Mouse (Mus musculus): Measurements from ENCODE around the gene Brms1. TPM values are rescaled to one million over a fixed set of nuclear protein-coding genes. Genes with fewer than 3 reads are reported as not detected.

Gene Brms1
- polyA plus RNA-seq, 1 experiment from 2014 or later: 22.2 TPM

- no peak overlapping the region for H3K4me2 ChIP-seq (ENCODE audit: low read depth, low read length)
- 21% methylated on average over 10 of the region's 10 CpGs for WGBS (ENCODE audit: insufficient replicate concordance)
- H3K4me3 ChIP-seq (ENCODE audit: low read depth, low read length): no peak overlapping the region
- ATAC-seq (ENCODE audit: low read depth): no peak
- no peaks in the 10 kb centered on the region for H3K9me3 ChIP-seq (replicated peaks; ENCODE audit: control insufficient read depth, low read length)
- H3K4me1 ChIP-seq (ENCODE audit: control insufficient read depth, low read depth, low read length): peaks cover 18% of the 10 kb centered on the region
- H3K27ac ChIP-seq (ENCODE audit: low read length): no peak overlapping the region
- no peak overlapping the region for H3K9ac ChIP-seq (ENCODE audit: low read depth, low read length)
- no peaks in the 10 kb centered on the region for H3K27me3 ChIP-seq (ENCODE audit: control insufficient read depth, insufficient read depth, low read depth, low read length)
- H3K36me3 ChIP-seq (ENCODE audit: control insufficient read depth, insufficient read depth): no peaks in the 10 kb centered on the region
These were observed 17.9 kb downstream of the Brms1 start for GRCm38 (mm10) chr19:5058801-5059771.

- H3K9me3 ChIP-seq (replicated peaks; ENCODE audit: control insufficient read depth, low read length): no peaks in the 10 kb centered on the region
- H3K4me3 ChIP-seq (ENCODE audit: low read depth, low read length): no peak overlapping the region
- 40% methylated on average over 5 of the region's 5 CpGs for WGBS (ENCODE audit: insufficient replicate concordance)
- H3K27ac ChIP-seq (ENCODE audit: low read length): no peak overlapping the region
- no peak overlapping the region for H3K9ac ChIP-seq (ENCODE audit: low read depth, low read length)
- no peaks in the 10 kb centered on the region; the same call in 1 of the 2 replicates for H3K27me3 ChIP-seq (ENCODE audit: control insufficient read depth, insufficient read depth, low read depth, low read length)
- ATAC-seq (ENCODE audit: low read depth): 0 out of 2 replicates have a peak, but pooled peaks have one; percentile 17
- H3K36me3 ChIP-seq (ENCODE audit: control insufficient read depth, insufficient read depth): no peaks in the 10 kb centered on the region
- H3K4me2 ChIP-seq (ENCODE audit: low read depth, low read length): no peak overlapping the region
- peaks cover 23% of the 10 kb centered on the region for H3K4me1 ChIP-seq (ENCODE audit: control insufficient read depth, low read depth, low read length)
These were observed 19.5 kb downstream of the Brms1 start for GRCm38 (mm10) chr19:5060365-5061330.

- peaks cover 3% of the 10 kb centered on the region for H3K27me3 ChIP-seq (ENCODE audit: control insufficient read depth, insufficient read depth, low read depth, low read length)
- H3K27ac ChIP-seq (ENCODE audit: low read length): no peak overlapping the region
- no peak overlapping the region for H3K4me3 ChIP-seq (ENCODE audit: low read depth, low read length)
- no peak overlapping the region for H3K4me2 ChIP-seq (ENCODE audit: low read depth, low read length)
- H3K9ac ChIP-seq (ENCODE audit: low read depth, low read length): no peak overlapping the region
- peaks cover 24% of the 10 kb centered on the region for H3K4me1 ChIP-seq (ENCODE audit: control insufficient read depth, low read depth, low read length)
- no peaks in the 10 kb centered on the region for H3K9me3 ChIP-seq (replicated peaks; ENCODE audit: control insufficient read depth, low read length)
- no peaks in the 10 kb centered on the region for H3K36me3 ChIP-seq (ENCODE audit: control insufficient read depth, insufficient read depth)
- ATAC-seq (ENCODE audit: low read depth): no peak
- 54% methylated on average over 5 of the region's 5 CpGs for WGBS (ENCODE audit: insufficient replicate concordance)
These were observed 20.9 kb downstream of the Brms1 start for GRCm38 (mm10) chr19:5062041-5062440.

- Histone ChIP-seq H3K4me2 (ENCODE audit: low read depth, low read length) (no peak overlapping the region), H3K36me3 (ENCODE audit: control insufficient read depth, insufficient read depth) (no peaks in the 10 kb centered on the region), H3K4me1 (ENCODE audit: control insufficient read depth, low read depth, low read length) (peaks cover 28% of the 10 kb centered on the region), H3K9me3 (replicated peaks; ENCODE audit: control insufficient read depth, low read length) (no peaks in the 10 kb centered on the region), H3K27ac (ENCODE audit: low read length) (no peak overlapping the region), H3K4me3 (ENCODE audit: low read depth, low read length) (no peak overlapping the region), H3K27me3 (ENCODE audit: control insufficient read depth, insufficient read depth, low read depth, low read length) (peaks cover 7% of the 10 kb centered on the region), H3K9ac (ENCODE audit: low read depth, low read length) (no peak overlapping the region)
- WGBS (ENCODE audit: insufficient replicate concordance): 64% methylated on average over 6 of the region's 6 CpGs
- no peak for ATAC-seq (ENCODE audit: low read depth)
These were observed 21.3 kb downstream of the Brms1 start for GRCm38 (mm10) chr19:5062446-5062845.

GRCm38 (mm10) chr19:5065104-5065503 lies 23.9 kb downstream of the Brms1 start:
- WGBS (ENCODE audit: insufficient replicate concordance): 57% methylated on average over 7 of the region's 7 CpGs
- Histone ChIP-seq H3K4me2 (ENCODE audit: low read depth, low read length) (no peak overlapping the region), H3K27me3 (ENCODE audit: control insufficient read depth, insufficient read depth, low read depth, low read length) (peaks cover 29% of the 10 kb centered on the region), H3K4me1 (ENCODE audit: control insufficient read depth, low read depth, low read length) (peaks cover 34% of the 10 kb centered on the region), H3K9me3 (replicated peaks; ENCODE audit: control insufficient read depth, low read length) (no peaks in the 10 kb centered on the region), H3K36me3 (ENCODE audit: control insufficient read depth, insufficient read depth) (no peaks in the 10 kb centered on the region), H3K27ac (ENCODE audit: low read length) (no peak overlapping the region), H3K4me3 (ENCODE audit: low read depth, low read length) (no peak overlapping the region), H3K9ac (ENCODE audit: low read depth, low read length) (no peak overlapping the region)
- ATAC-seq (ENCODE audit: low read depth): no peak

GRCm38 (mm10) chr19:5067040-5067799 lies 26.1 kb downstream of the Brms1 start:
- H3K9ac ChIP-seq (ENCODE audit: low read depth, low read length): no peak overlapping the region; the same call in 1 of the 2 replicates
- H3K4me2 ChIP-seq (ENCODE audit: low read depth, low read length): peak overlapping the region; percentile 74
- H3K9me3 ChIP-seq (replicated peaks; ENCODE audit: control insufficient read depth, low read length): no peaks in the 10 kb centered on the region
- peak overlapping the region; percentile 52 for H3K4me3 ChIP-seq (ENCODE audit: low read depth, low read length)
- peak; percentile 78 for ATAC-seq (ENCODE audit: low read depth)
- H3K27ac ChIP-seq (ENCODE audit: low read length): peak overlapping the region; percentile 75
- H3K36me3 ChIP-seq (ENCODE audit: control insufficient read depth, insufficient read depth): no peaks in the 10 kb centered on the region
- 5% methylated on average over 15 of the region's 15 CpGs for WGBS (ENCODE audit: insufficient replicate concordance)
- peaks cover 39% of the 10 kb centered on the region for H3K4me1 ChIP-seq (ENCODE audit: control insufficient read depth, low read depth, low read length)
- H3K27me3 ChIP-seq (ENCODE audit: control insufficient read depth, insufficient read depth, low read depth, low read length): peaks cover 41% of the 10 kb centered on the region

GRCm38 (mm10) chr19:5067867-5068569 lies 26.9 kb downstream of the Brms1 start, which contains the start of gene Cd248:
Gene Cd248, plus strand, starts transcription at chr19:5068078.
- Histone ChIP-seq H3K27me3 (ENCODE audit: control insufficient read depth, insufficient read depth, low read depth, low read length) (peaks cover 41% of the 10 kb centered on the region), H3K9me3 (replicated peaks; ENCODE audit: control insufficient read depth, low read length) (no peaks in the 10 kb centered on the region), H3K4me1 (ENCODE audit: control insufficient read depth, low read depth, low read length) (peaks cover 47% of the 10 kb centered on the region), H3K9ac (ENCODE audit: low read depth, low read length) (peak within 1 kb of the TSS; percentile 57), H3K36me3 (ENCODE audit: control insufficient read depth, insufficient read depth) (no peaks in the 10 kb centered on the region), H3K27ac (ENCODE audit: low read length) (peak within 1 kb of the TSS; percentile 75), H3K4me3 (ENCODE audit: low read depth, low read length) (peak within 1 kb of the TSS; percentile 52), H3K4me2 (ENCODE audit: low read depth, low read length) (peak within 1 kb of the TSS; percentile 74)
- WGBS (ENCODE audit: insufficient replicate concordance): 2% methylated on average over 53 of the region's 56 CpGs
- ATAC-seq (ENCODE audit: low read depth): peak; percentile 14; the same call in 1 of the 2 replicates

All from liver, embryonic 16.5 days (tissue).